ENCODE assay signal across 8 mouse cellular contexts in the genomic region with DNA sequence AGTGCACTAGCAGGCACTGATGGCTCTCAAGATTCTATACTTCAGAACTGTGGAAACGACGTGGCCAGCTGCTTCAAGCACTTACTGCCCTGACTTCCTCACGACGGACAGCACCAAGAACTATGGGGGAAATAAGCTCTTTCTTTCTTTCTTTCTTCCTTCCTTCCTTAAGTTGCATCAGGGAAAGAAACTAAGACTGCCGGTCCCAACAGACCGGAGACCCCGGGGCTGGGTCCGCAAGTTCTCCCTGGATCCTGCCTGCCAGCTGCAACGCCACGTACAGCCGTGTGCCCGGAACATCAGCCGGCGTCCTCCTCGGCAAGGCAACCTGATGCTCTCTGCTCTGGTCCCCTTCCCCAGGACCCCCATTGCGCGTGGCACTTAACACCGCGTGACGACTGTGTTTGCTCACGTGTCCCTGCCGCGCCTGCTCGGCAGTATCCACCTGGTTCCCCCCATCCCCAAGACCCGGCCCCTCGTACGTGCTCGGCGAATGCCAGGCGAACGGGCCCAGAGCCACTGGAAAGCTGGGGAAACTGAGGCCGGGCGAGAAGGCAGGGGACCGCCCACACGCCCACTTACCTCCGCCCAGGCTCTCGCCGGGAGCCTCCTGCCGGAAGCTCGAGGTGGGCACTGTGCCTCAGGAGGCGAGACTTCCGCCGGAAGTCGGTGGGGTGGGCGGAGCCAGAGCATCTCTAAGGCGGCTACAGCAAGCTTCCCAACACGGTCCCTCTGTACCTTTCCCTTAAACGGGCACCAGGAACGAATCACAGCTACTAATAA. TPM values are rescaled to one million over a fixed set of nuclear protein-coding genes. Genes with fewer than 3 reads are reported as not detected.
DNase-seq lines count a peak whose midpoint lies in the region; ATAC-seq lines count a peak whose summit lies in the region.

A gene (minus strand): TSS at position 668 of the 783 bp plus-strand sequence.

- no peaks in the 10 kb centered on the region for H3K9me3 ChIP-seq in megakaryocyte, embryonic 14.5 days

- H3K4me3 ChIP-seq in megakaryocyte, embryonic 14.5 days (replicated peaks): peak within 1 kb of the TSS; percentile 100

- ATAC-seq in common myeloid progenitor, adult 5-6 weeks (replicated peaks; ENCODE audit: low read depth, poor library complexity, severe bottlenecking): peak; percentile 67

- H3K36me3 ChIP-seq in megakaryocyte, embryonic 14.5 days (replicated peaks; ENCODE audit: low read length): peaks cover 54% of the 10 kb centered on the region

- H3K27me3 ChIP-seq in megakaryocyte, embryonic 14.5 days (replicated peaks): peaks cover 3% of the 10 kb centered on the region

- DNase-seq in ZHBTc4 (ENCODE audit: low read depth, low spot score): peak; percentile 95
- DNase-seq in gastrocnemius, adult 8-10 months (ENCODE audit: low spot score in 2 of 2): peak; percentile 92
- peak; percentile 80 for DNase-seq in hindlimb bud, embryonic 11.5 days (ENCODE audit: extremely low spot score, low read depth, low spot score)
- DNase-seq in left cerebral cortex, adult 8-10 months (ENCODE audit: low spot score in 2 of 2): peak; percentile 91 to 97
- peak; percentile 93 for DNase-seq in right cerebral cortex, postnatal 14 days
- DNase-seq in urinary bladder, postnatal 36 days (ENCODE audit: low spot score in 2 of 2): peak; percentile 87 to 92

- peaks cover 44% of the 10 kb centered on the region for H3K4me1 ChIP-seq in megakaryocyte, embryonic 14.5 days

RNA-seq across cellular contexts. Expression of the gene that starts here (rescaled TPM):
- total RNA-seq in common myeloid progenitor, adult 5-6 weeks (2017): 34.9 and 47.0 TPM in 2 replicates
- total RNA-seq in gastrocnemius, adult 8-10 months (2022): 10 to 100 TPM; 20.6 to 26.6 (median 23.2) TPM
- total RNA-seq in left cerebral cortex, adult 8-10 months (2022): 10 to 100 TPM; 57.0 to 58.1 (median 57.6) TPM
- 55.8 and 62.9 TPM in 2 replicates for polyA plus RNA-seq in megakaryocyte, embryonic 14.5 days (2012; ENCODE audit: insufficient read depth, low replicate concordance)

Comparison
In these comparisons a context has a peak if more than half of its experiments do, and no peak if none do; other contexts are left out.
1. Peak in every context shown above with its lines: DNase-seq, ATAC-seq and H3K4me3 ChIP-seq.